Mouse (Mus musculus) spleen, adult 2 months (tissue): ENCODE measurements around the gene Nmb.

Experiments used
- CTCF ChIP-seq: fragments of 200-500 bp; IDR thresholded peaks from 2 replicates; pipeline ENCODE4 v1.5.1; 2011; ENCODE audit warnings: mild to moderate bottlenecking, inconsistent platforms; ENCODE audit not compliant: insufficient read depth, insufficient read length, insufficient replicate concordance; ENCODE audit errors: extremely low read depth
- POLR2A ChIP-seq: fragments of 200-500 bp; IDR thresholded peaks from 2 replicates; pipeline ENCODE4 v1.6.1; 2011; ENCODE audit warnings: low read depth, low read length, inconsistent platforms

GRCm38 (mm10) chr7:80897134-80897533 is 7.7 kb downstream of the Nmb start:
- TF ChIP-seq POLR2A (no peak), CTCF (no peak)
